Mouse (Mus musculus) lung, postnatal 0 days (tissue): ENCODE results near the gene Tec. TPM values are rescaled to one million over a fixed set of nuclear protein-coding genes. Genes with fewer than 3 reads are reported as not detected.

ENCODE experiments used
- ATAC-seq: fragments of 200-750 bp; cut with Nextera tagmentation; 2 replicates; pipeline ENCODE4 v1.8.0; 2017; ENCODE audit warnings: moderate library complexity
- DNase-seq: peaks from one replicate; pipeline ENCODE4 v3.0.0-alpha.2; 2016; ENCODE audit warnings: low spot score
- H3K27ac ChIP-seq: fragments of 300-500 bp; sonication (generic); 2 replicates; pipeline ENCODE4 v1.5.1; 2014; ENCODE audit warnings: antibody characterized with exemption, mild to moderate bottlenecking, low read length, mixed read lengths
- H3K27me3 ChIP-seq: fragments of 300-500 bp; sonication (generic); replicated peaks from 2 replicates; pipeline ENCODE4 v1.6.1; 2014; ENCODE audit warnings: low read length, mixed read lengths; ENCODE audit not compliant: insufficient read depth
- H3K36me3 ChIP-seq: fragments of 300-500 bp; sonication (generic); 2 replicates; pipeline ENCODE4 v1.6.1; 2014; ENCODE audit warnings: low read length, mixed read lengths; ENCODE audit not compliant: insufficient read depth
- H3K4me1 ChIP-seq: fragments of 300-500 bp; sonication (generic); 2 replicates; pipeline ENCODE4 v1.6.1; 2014; ENCODE audit warnings: antibody characterized with exemption, low read depth, low read length, mixed read lengths; ENCODE audit not compliant: insufficient read depth
- H3K4me2 ChIP-seq: fragments of 300-500 bp; sonication (generic); replicated peaks from 2 replicates; pipeline ENCODE4 v1.6.1; 2014; ENCODE audit warnings: low read depth, mild to moderate bottlenecking, low read length, moderate library complexity, mixed read lengths
- H3K4me3 ChIP-seq: fragments of 300-500 bp; sonication (generic); 2 replicates; pipeline ENCODE4 v1.5.1; 2014; ENCODE audit warnings: low read depth, low read length
- H3K9ac ChIP-seq: fragments of 300-500 bp; sonication (generic); replicated peaks from 2 replicates; pipeline ENCODE4 v1.6.1; 2014; ENCODE audit warnings: low read depth, mild to moderate bottlenecking
- H3K9me3 ChIP-seq: fragments of 300-500 bp; sonication (generic); 2 replicates; pipeline ENCODE4 v1.6.1; 2016; ENCODE audit warnings: low read length, mixed read lengths
- CTCF ChIP-seq: IDR thresholded peaks from 2 replicates; pipeline ENCODE4 v1.5.1; 2016; ENCODE audit warnings: antibody characterized with exemption, mild to moderate bottlenecking
- EP300 ChIP-seq: IDR thresholded peaks from 2 replicates; pipeline ENCODE4 v1.6.1; 2016; ENCODE audit warnings: antibody characterized with exemption, mild to moderate bottlenecking, control low read depth
- WGBS: fragments of 180-500 bp; shearing (Covaris S2); extraction: QIAGEN DNeasy Blood & Tissue Kit; methylation state at CpG from one replicate; pipeline ENCODE4 v1.1.7; 2014; 5-methylcytosine and 5-hydroxymethylcytosine counted together
- polyA plus RNA-seq: library from polyadenylated mRNA; unstranded; fragments of >200 nt; fragmentation: Nextera tagmentation; extraction: Ambion mirVana; gene quantifications from 2 replicates; pipeline ENCODE4 v1.2.1, GENCODE M21; 2015

Gene Tec
- polyA plus RNA-seq, 1 experiment from 2014 or later: 4.2 TPM

DNA sequence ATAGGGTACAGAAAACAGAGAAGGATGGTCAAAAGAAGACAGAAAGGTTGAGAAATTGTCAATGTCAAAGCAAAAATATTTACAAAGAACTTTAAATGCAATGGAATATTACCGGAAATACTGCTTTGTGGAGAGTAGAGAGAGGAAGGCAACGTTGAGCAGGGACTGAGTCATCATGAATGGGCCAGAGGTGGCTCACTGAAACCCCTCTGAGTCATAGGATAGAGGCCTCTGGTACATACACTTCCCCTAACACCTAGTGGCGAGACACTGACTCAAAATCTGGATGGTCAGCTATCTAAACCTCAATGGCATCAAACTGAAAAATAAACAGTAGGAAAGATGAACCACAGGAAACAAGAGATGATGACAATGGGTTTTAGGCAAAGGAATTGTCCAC, 142.9 kb downstream of the Tec start:
- Histone ChIP-seq H3K4me1 (no peaks in the 10 kb centered on the region), H3K27me3 (no peaks in the 10 kb centered on the region), H3K4me3 (no peak overlapping the region), H3K36me3 (no peaks in the 10 kb centered on the region), H3K27ac (no peak overlapping the region), H3K9me3 (no peaks in the 10 kb centered on the region), H3K4me2 (no peak overlapping the region), H3K9ac (no peak overlapping the region)
- ATAC-seq: no peak
- no peak for DNase-seq
- WGBS: 68% methylated on average over 3 of the region's 3 CpGs
- no peak for TF ChIP-seq CTCF
- no peak for TF ChIP-seq EP300

DNA sequence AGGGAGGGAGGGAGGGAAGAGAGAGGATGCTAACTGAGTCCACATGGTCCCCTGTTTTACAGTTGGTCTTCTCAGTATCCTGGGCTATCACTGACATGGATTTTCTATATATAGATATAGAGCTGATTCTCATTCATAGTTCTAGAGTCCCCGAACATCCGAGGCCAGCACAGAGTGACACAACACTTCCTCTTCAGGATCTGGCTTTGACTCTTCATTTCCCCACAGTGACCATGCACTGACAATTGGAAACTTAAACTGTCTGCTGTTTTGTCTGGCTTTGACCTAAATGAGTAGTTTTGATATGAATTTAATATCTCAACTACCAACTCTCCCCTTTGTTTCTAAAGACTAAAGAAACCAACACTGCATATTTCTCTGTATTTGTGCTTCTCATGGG, 144.9 kb downstream of the Tec start:
- no peaks in the 10 kb centered on the region for H3K27me3 ChIP-seq
- no peak overlapping the region for H3K27ac ChIP-seq
- H3K4me3 ChIP-seq: no peak overlapping the region
- H3K4me2 ChIP-seq: no peak overlapping the region
- no peak overlapping the region for H3K9ac ChIP-seq
- no peak for TF ChIP-seq CTCF
- TF ChIP-seq EP300: no peak
- H3K4me1 ChIP-seq: no peaks in the 10 kb centered on the region
- WGBS: 62% methylated on average over 2 of the region's 2 CpGs
- ATAC-seq: no peak
- no peaks in the 10 kb centered on the region for H3K36me3 ChIP-seq
- no peaks in the 10 kb centered on the region for H3K9me3 ChIP-seq
- no peak for DNase-seq

DNA sequence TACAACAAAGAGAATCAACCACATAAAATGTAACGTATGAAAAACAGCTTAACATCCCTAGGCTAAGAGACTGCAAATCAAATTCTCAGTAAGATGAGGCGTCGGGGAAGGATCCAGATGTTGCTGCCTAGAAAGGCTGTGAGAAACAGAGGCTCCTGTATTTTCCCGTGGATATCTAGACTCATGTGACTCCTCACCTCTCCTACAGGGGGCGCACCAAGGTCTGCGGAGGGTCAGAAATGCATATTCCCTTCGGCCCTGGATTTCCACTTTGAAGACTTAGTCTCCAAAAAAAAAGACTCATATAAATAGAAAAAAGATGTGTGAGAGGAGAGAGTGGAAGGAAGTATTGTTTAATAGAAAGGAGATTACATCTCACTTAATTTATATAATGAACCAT, 147.7 kb downstream of the Tec start:
- WGBS: 51% methylated on average over 7 of the region's 7 CpGs

DNA sequence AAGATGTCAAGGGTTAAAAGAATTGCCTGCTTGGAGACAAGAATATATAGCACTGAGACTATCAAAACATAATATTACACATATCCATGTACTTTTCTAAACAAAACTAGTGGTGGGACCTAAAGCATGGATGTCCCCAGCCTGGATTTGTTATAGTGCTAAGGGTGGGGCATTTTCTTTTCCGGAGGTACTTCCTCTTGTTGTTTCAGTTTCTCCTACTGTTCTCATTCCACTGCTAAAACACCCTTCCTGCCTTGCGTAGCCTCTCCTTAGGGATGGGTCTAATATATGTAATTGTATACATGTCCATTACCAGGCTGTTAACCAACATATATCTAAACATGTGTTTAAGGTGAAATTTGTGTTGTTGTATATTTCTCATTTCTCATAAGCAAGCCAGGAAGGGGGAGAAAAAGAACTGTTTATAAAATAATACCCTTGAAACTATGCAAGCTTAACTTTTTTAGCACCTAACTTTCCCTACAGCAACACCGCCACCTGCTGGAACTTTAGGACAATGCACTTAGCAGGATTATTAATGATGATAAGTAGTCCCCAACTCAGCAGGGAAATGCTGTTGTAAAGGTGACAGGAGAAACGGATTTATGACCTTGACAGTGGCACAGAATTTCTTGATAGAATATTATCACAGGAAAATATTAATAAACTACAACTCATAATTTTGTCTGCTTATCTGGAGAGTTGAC, 157.6 kb downstream of the Tec start:
- DNase-seq (peak; percentile 75), ATAC-seq (peak; percentile 62)
- Histone ChIP-seq H3K4me3 (no peak overlapping the region), H3K27me3 (no peaks in the 10 kb centered on the region), H3K27ac (no peak overlapping the region), H3K4me1 (no peaks in the 10 kb centered on the region), H3K4me2 (no peak overlapping the region), H3K36me3 (no peaks in the 10 kb centered on the region), H3K9me3 (no peaks in the 10 kb centered on the region), H3K9ac (no peak overlapping the region)
- 19% methylated on average over 4 of the region's 4 CpGs for WGBS
- peak; percentile 92 for TF ChIP-seq CTCF
- peak; percentile 17; the same call in 1 of the 2 replicates for TF ChIP-seq EP300

More for the DNA sequence above, 147.7 kb downstream of the Tec start:
- no peak for ATAC-seq
- Histone ChIP-seq H3K4me2 (no peak overlapping the region), H3K27ac (no peak overlapping the region), H3K9me3 (no peaks in the 10 kb centered on the region), H3K36me3 (no peaks in the 10 kb centered on the region), H3K27me3 (no peaks in the 10 kb centered on the region), H3K4me3 (no peak overlapping the region), H3K9ac (no peak overlapping the region), H3K4me1 (no peaks in the 10 kb centered on the region)
- DNase-seq: no peak
- TF ChIP-seq EP300 (no peak), CTCF (peak; percentile 57)

DNA sequence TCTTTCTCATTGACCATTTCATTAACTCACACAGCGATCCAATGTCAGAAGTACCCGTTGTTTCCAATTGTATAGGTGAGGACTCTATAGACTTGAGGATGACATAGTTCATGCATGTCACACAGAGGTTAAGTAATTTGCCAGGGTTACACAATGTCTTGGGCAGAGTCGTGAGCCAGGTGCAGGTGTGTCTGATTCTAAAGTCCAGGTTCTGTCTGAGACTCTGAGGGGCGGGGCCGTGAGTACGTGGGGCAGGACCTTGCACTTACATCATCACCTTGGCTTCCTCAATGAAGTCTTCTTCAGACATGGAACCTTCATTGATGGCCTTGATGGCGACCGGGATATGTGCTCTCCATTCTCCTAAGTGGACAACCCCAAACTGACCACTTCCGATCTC, 158.3 kb downstream of the Tec start:
- DNase-seq (peak; percentile 11), ATAC-seq (peak; percentile 64; the same call in 1 of the 2 replicates)
- Histone ChIP-seq H3K4me1 (no peaks in the 10 kb centered on the region), H3K9me3 (0 out of 2 replicates have a peak, but pooled peaks cover 3% of the 10 kb centered on the region), H3K27ac (no peak overlapping the region), H3K27me3 (no peaks in the 10 kb centered on the region), H3K36me3 (no peaks in the 10 kb centered on the region), H3K9ac (no peak overlapping the region), H3K4me2 (no peak overlapping the region), H3K4me3 (no peak overlapping the region)
- TF ChIP-seq CTCF: no peak
- no peak for TF ChIP-seq EP300
- WGBS: 81% methylated on average over 9 of the region's 9 CpGs

DNA sequence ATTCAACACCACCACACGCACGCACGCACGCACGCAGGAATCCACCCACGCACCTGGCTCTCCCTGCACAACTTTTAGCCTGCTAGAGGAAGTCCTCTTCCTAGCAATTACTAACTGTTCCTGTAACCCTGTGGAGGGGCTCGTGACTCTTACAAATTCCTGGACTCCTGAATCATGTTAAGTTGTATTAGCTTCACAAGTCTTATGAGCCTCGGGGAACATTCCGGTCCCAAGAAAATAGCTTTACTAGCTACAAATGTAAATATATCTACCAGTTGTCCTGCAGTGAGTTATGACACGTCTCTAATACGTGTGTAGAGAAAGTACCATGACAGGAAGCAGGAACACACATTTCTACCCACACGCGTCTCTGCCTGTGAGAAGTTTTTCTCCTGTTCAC, 158.8 kb downstream of the Tec start:
- Histone ChIP-seq H3K9ac (no peak overlapping the region), H3K4me1 (no peaks in the 10 kb centered on the region), H3K27me3 (no peaks in the 10 kb centered on the region), H3K27ac (no peak overlapping the region), H3K4me3 (no peak overlapping the region), H3K9me3 (0 out of 2 replicates have a peak, but pooled peaks cover 3% of the 10 kb centered on the region), H3K36me3 (no peaks in the 10 kb centered on the region), H3K4me2 (no peak overlapping the region)
- DNase-seq: peak; percentile 37
- ATAC-seq: peak; percentile 58
- WGBS: 65% methylated on average over 13 of the region's 13 CpGs
- TF ChIP-seq CTCF: no peak
- TF ChIP-seq EP300: peak; percentile 94
